Mouse (Mus musculus): ENCODE results near the gene Prkag2. TPM values are rescaled to one million over a fixed set of nuclear protein-coding genes. Genes with fewer than 3 reads are reported as not detected.
"Not testable (repeated sequence)": the region's sequence is repeated elsewhere in the genome, so short reads cannot be mapped to it uniquely, and the experiment has no call there.

Prkag2 gene
- polyA plus RNA-seq, 1 experiment from 2014 or later, result 102 TPM

DNA sequence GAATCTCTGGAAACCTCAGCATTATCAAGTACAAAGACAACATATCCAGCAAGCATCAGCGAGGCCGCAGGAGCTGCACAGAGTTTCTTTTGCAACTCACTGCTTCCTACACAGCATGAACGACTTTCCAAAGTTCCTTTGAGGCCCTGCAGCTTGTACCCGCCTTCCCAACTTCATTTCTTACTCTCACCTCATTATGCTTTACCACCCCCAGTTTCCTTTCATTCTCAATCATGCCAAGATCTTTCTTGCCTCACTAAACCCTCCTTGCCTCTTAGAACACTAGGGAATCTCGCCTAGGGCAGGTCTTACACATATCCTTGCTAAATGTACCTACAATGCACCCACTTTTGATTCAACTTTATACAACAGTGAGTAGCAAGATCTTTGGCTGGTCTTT lies 266.0 kb downstream of the Prkag2 start:
- 0 out of 2 replicates have a peak overlapping the region, but pooled peaks have one; percentile 9 for H3K27ac ChIP-seq
- WGBS, result 76% methylated on average over 5 of the region's 5 CpGs
- ATAC-seq (replicated peaks; ENCODE audit: insufficient number of reproducible peaks, insufficient read depth, low FRiP score, low read depth), result no peak

GRCm38 (mm10) chr5:24831912-24832311 lies 268.5 kb downstream of the Prkag2 start:
- peaks cover 31% of the 10 kb centered on the region for H3K4me1 ChIP-seq (replicated peaks)
- no peaks in the 10 kb centered on the region for H3K9me3 ChIP-seq (replicated peaks)
- no peak overlapping the region for H3K27ac ChIP-seq
- no peak overlapping the region for H3K4me3 ChIP-seq
- H3K9ac ChIP-seq, result no peak overlapping the region
- 73% methylated on average over 3 of the region's 3 CpGs for WGBS
- H3K36me3 ChIP-seq, result no peaks in the 10 kb centered on the region
- no peak overlapping the region for H3K4me2 ChIP-seq
- no peak for ATAC-seq (replicated peaks; ENCODE audit: insufficient number of reproducible peaks, insufficient read depth, low FRiP score, low read depth)
- H3K27me3 ChIP-seq, result no peaks in the 10 kb centered on the region

More for the DNA sequence above, 266.0 kb downstream of the Prkag2 start:
- no peaks in the 10 kb centered on the region for H3K27me3 ChIP-seq
- H3K36me3 ChIP-seq, result no peaks in the 10 kb centered on the region
- H3K4me3 ChIP-seq, result no peak overlapping the region
- peaks cover 31% of the 10 kb centered on the region for H3K4me1 ChIP-seq (replicated peaks)
- no peak overlapping the region for H3K4me2 ChIP-seq
- H3K9me3 ChIP-seq (replicated peaks), result no peaks in the 10 kb centered on the region
- no peak overlapping the region for H3K9ac ChIP-seq

GRCm38 (mm10) chr5:24828446-24828845 lies 272.0 kb downstream of the Prkag2 start:
- Histone ChIP-seq H3K9me3 (replicated peaks) (no peaks in the 10 kb centered on the region), H3K4me2 (no peak overlapping the region), H3K9ac (no peak overlapping the region), H3K4me3 (no peak overlapping the region), H3K27ac (no peak overlapping the region), H3K36me3 (no peaks in the 10 kb centered on the region), H3K27me3 (no peaks in the 10 kb centered on the region), H3K4me1 (replicated peaks) (peaks cover 53% of the 10 kb centered on the region)
- ATAC-seq (replicated peaks; ENCODE audit: insufficient number of reproducible peaks, insufficient read depth, low FRiP score, low read depth), result no peak
- WGBS, result 88% methylated on average over 3 of the region's 3 CpGs

- 57% methylated on average over 2 of the region's 2 CpGs for WGBS
- no peak overlapping the region for H3K9ac ChIP-seq
These were observed 273.3 kb downstream of the Prkag2 start for GRCm38 (mm10) chr5:24827173-24827572.

GRCm38 (mm10) chr5:24826056-24826770 lies 274.2 kb downstream of the Prkag2 start:
- no peaks in the 10 kb centered on the region for H3K36me3 ChIP-seq
- peaks cover 58% of the 10 kb centered on the region for H3K4me1 ChIP-seq (replicated peaks)
- no peaks in the 10 kb centered on the region for H3K27me3 ChIP-seq
- H3K9me3 ChIP-seq (replicated peaks), result no peaks in the 10 kb centered on the region
- 74% methylated on average over 9 of the region's 9 CpGs for WGBS
- no peak overlapping the region for H3K9ac ChIP-seq
- no peak overlapping the region for H3K4me3 ChIP-seq
- no peak for ATAC-seq (replicated peaks; ENCODE audit: insufficient number of reproducible peaks, insufficient read depth, low FRiP score, low read depth)
- peak overlapping the region; percentile 47 for H3K27ac ChIP-seq
- H3K4me2 ChIP-seq, result peak overlapping the region; percentile 21; the same call in 1 of the 2 replicates

More at GRCm38 (mm10) chr5:24827173-24827572, 273.3 kb downstream of the Prkag2 start:
- Histone ChIP-seq H3K4me1 (replicated peaks) (peaks cover 57% of the 10 kb centered on the region), H3K9me3 (replicated peaks) (no peaks in the 10 kb centered on the region), H3K4me2 (no peak overlapping the region), H3K27me3 (no peaks in the 10 kb centered on the region), H3K36me3 (no peaks in the 10 kb centered on the region), H3K4me3 (no peak overlapping the region), H3K27ac (no peak overlapping the region)
- ATAC-seq (replicated peaks; ENCODE audit: insufficient number of reproducible peaks, insufficient read depth, low FRiP score, low read depth), result no peak

GRCm38 (mm10) chr5:24825365-24826055 lies 274.9 kb downstream of the Prkag2 start:
- no peak overlapping the region for H3K9ac ChIP-seq
- H3K27ac ChIP-seq, result peak overlapping the region; percentile 47
- H3K4me1 ChIP-seq (replicated peaks), result peaks cover 65% of the 10 kb centered on the region

DNA sequence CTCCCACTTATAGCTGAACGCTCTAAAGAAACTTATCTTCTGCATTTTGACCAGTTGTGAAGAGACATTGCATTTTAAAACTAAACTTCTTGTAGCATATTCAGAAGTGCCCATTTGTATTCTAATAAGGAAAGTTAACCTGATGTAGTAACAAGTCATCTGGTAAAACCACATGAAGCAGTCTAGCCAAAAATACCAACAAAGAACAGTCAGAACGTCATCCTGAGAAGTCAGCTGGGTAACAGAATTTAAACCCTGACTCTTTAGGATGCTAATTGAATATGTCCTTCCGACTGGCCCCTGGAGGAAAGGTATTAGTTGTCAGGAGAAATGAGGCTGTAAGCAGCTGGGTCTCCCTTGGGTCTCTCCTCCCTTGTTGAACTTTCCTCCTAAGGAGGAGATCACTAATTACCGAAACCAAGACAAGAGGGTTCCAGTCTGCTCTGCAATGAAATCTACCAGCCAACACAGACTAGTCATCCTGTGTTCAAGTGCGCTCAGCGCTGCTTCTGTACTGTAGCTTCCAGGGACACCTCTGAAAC lies 276.5 kb downstream of the Prkag2 start:
- no peak for ATAC-seq (replicated peaks; ENCODE audit: insufficient number of reproducible peaks, insufficient read depth, low FRiP score, low read depth)
- Histone ChIP-seq H3K27ac (peak overlapping the region; percentile 39; the same call in 1 of the 2 replicates), H3K27me3 (no peaks in the 10 kb centered on the region), H3K9ac (no peak overlapping the region), H3K9me3 (replicated peaks) (no peaks in the 10 kb centered on the region), H3K4me3 (no peak overlapping the region), H3K4me1 (replicated peaks) (peaks cover 64% of the 10 kb centered on the region), H3K36me3 (no peaks in the 10 kb centered on the region), H3K4me2 (no peak overlapping the region)
- 70% methylated on average over 6 of the region's 6 CpGs for WGBS

More at GRCm38 (mm10) chr5:24825365-24826055, 274.9 kb downstream of the Prkag2 start:
- no peak; the same call in 1 of the 2 replicates for ATAC-seq (replicated peaks; ENCODE audit: insufficient number of reproducible peaks, insufficient read depth, low FRiP score, low read depth)
- H3K4me3 ChIP-seq, result no peak overlapping the region
- 39% methylated on average over 4 of the region's 4 CpGs for WGBS
- H3K36me3 ChIP-seq, result no peaks in the 10 kb centered on the region
- no peaks in the 10 kb centered on the region for H3K27me3 ChIP-seq
- H3K4me2 ChIP-seq, result peak overlapping the region; percentile 21; the same call in 1 of the 2 replicates
- no peaks in the 10 kb centered on the region for H3K9me3 ChIP-seq (replicated peaks)

- Histone ChIP-seq H3K4me2 (no peak overlapping the region), H3K36me3 (peaks cover 3% of the 10 kb centered on the region; the same call in 1 of the 2 replicates), H3K4me3 (no peak overlapping the region), H3K27me3 (no peaks in the 10 kb centered on the region), H3K9me3 (replicated peaks) (no peaks in the 10 kb centered on the region), H3K9ac (no peak overlapping the region), H3K27ac (no peak overlapping the region), H3K4me1 (replicated peaks) (peaks cover 56% of the 10 kb centered on the region)
- WGBS, result 72% methylated on average over 3 of the region's 3 CpGs
- ATAC-seq (replicated peaks; ENCODE audit: insufficient number of reproducible peaks, insufficient read depth, low FRiP score, low read depth), result no peak
These were observed 277.7 kb downstream of the Prkag2 start for GRCm38 (mm10) chr5:24822781-24823180.

DNA sequence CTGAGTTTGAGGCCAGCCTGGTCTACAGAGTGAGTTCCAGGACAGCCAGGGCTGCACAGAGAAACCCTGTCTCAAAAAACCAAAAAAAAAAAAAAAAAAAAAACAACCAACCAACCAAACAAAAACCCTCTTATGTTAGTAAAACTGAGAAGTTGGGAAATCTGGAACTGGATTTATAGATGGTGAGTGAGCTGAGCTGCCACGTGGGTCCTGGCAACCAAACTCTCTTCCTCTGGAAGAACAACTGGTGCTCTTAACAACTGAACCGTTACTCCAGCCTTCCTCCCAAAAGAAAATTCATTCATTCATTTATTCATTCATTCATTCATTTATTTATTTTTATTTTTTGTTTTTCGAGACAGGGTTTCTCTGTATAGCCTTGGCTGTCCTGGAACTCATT lies 278.2 kb downstream of the Prkag2 start:
- H3K4me1 ChIP-seq (replicated peaks), result peaks cover 52% of the 10 kb centered on the region
- 77% methylated on average over 3 of the region's 3 CpGs for WGBS
- H3K4me2 ChIP-seq; ATAC-seq (replicated peaks; ENCODE audit: insufficient number of reproducible peaks, insufficient read depth, low FRiP score, low read depth); H3K27me3 ChIP-seq; H3K9ac ChIP-seq; H3K4me3 ChIP-seq; H3K36me3 ChIP-seq; H3K27ac ChIP-seq; H3K9me3 ChIP-seq (replicated peaks): not testable (repeated sequence)

DNA sequence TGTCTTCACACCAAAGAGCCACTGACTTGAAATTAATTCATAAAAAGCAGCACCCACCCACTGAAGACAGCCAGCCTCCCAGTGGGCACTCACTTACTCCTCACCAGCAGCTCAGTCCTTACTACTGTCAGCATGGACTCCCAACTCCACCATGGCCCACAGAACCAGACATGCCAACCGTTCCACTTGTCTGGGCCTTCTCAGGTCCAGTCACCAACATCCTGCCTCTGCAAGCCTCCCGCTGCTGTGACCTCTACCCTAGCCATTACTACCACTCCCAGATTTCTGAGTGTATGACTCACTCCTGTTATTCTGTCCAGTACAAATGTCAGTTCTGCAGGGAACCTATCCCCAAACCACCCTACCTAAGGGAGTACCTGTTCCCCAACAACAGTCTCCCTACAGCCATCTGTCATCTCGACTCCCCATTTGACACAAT lies 279.0 kb downstream of the Prkag2 start:
- peaks cover 14% of the 10 kb centered on the region for H3K36me3 ChIP-seq
- no peak for ATAC-seq (replicated peaks; ENCODE audit: insufficient number of reproducible peaks, insufficient read depth, low FRiP score, low read depth)
- 41% methylated on average over 3 of the region's 3 CpGs for WGBS
- no peak overlapping the region for H3K9ac ChIP-seq
- H3K9me3 ChIP-seq (replicated peaks), result no peaks in the 10 kb centered on the region
- H3K4me2 ChIP-seq, result no peak overlapping the region
- H3K27me3 ChIP-seq, result no peaks in the 10 kb centered on the region
- peak overlapping the region; percentile 25; the same call in 1 of the 2 replicates for H3K27ac ChIP-seq
- peaks cover 44% of the 10 kb centered on the region for H3K4me1 ChIP-seq (replicated peaks)
- H3K4me3 ChIP-seq, result no peak overlapping the region

DNA sequence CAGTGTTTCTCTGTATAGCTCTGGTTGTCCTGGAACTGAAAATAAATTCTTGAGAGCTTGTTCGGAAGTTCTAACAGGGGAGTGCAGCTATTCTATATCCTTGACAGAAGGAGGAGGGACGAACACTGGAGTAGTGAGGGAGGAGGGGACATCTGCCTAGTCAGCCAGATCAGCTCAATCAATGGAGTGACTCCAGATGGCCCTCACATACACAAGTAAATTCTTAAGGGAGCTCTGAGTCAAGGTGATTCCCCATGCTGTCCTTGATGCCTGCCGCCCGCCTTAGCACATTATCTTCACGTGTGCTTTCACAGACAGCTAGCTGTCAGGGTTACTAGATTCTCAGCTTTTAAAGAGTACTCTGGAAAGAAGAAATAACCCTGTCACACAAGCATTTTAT lies 279.8 kb downstream of the Prkag2 start:
- no peak overlapping the region for H3K4me2 ChIP-seq
- WGBS, result 57% methylated on average over 5 of the region's 5 CpGs
- H3K9me3 ChIP-seq (replicated peaks), result no peaks in the 10 kb centered on the region
- peaks cover 22% of the 10 kb centered on the region for H3K36me3 ChIP-seq
- H3K27ac ChIP-seq, result no peak overlapping the region
- peaks cover 36% of the 10 kb centered on the region for H3K4me1 ChIP-seq (replicated peaks)
- H3K4me3 ChIP-seq, result no peak overlapping the region
- no peak for ATAC-seq (replicated peaks; ENCODE audit: insufficient number of reproducible peaks, insufficient read depth, low FRiP score, low read depth)
- no peaks in the 10 kb centered on the region for H3K27me3 ChIP-seq
- H3K9ac ChIP-seq, result no peak overlapping the region
